Mouse (Mus musculus) left cerebral cortex, postnatal 10 days (tissue): ENCODE measurements around the gene Cit. TPM values are rescaled to one million over a fixed set of nuclear protein-coding genes. Genes with fewer than 3 reads are reported as not detected.

Experiments
- DNase-seq, 2 experiments: peaks; one replicate each; pipeline ENCODE4 v3.0.0; 2021 to 2022; ENCODE audit warnings: low spot score in 2 of 2, mixed read lengths in 1 of 2; ENCODE audit errors: extremely low spot score in 1 of 2
- intact Hi-C: fragments of 180-260 bp; cut with DNase I; formaldehyde crosslinking; loops from one replicate; pipeline ENCODE4 v1.15.1; 2025
- total RNA-seq, 2 experiments: library from RNA; stranded (reverse); gene quantifications; 2 replicates each; pipeline ENCODE4 v1.2.3; 2021

The Cit gene
- total RNA-seq, 2 experiments from 2014 or later, result 105 to 116 TPM

- DNase-seq, result no peak
- intact Hi-C loops, result no loop called here
These were observed 204.7 kb downstream of the Cit start for GRCm38 (mm10) chr5:116049821-116050220.

GRCm38 (mm10) chr5:116052171-116052570 is 207.1 kb downstream of the Cit start:
- intact Hi-C loops, result no loop called here
- no peak for DNase-seq

GRCm38 (mm10) chr5:116052826-116053225 is 207.7 kb downstream of the Cit start:
- intact Hi-C loops, result no loop called here
- DNase-seq, result no peak

Other genes with a start within 250 kb of the Cit start
- 10 to 100 TPM; 91.6 to 94.6 TPM for gene Rab35, start 213.4 kb upstream of the Cit start, total RNA-seq
- gene Bicdl1, start 113.7 kb upstream of the Cit start, total RNA-seq, result 100 to 1,000 TPM; 120 to 129 TPM
- gene Prkab1, start 179.2 kb downstream of the Cit start, total RNA-seq, result 10 to 100 TPM; 25.7 to 31.9 TPM
- gene Tmem233, start 238.0 kb downstream of the Cit start, total RNA-seq, result not detected